Comparison of ENCODE assay signal across 8 mouse cellular contexts in the genomic region with DNA sequence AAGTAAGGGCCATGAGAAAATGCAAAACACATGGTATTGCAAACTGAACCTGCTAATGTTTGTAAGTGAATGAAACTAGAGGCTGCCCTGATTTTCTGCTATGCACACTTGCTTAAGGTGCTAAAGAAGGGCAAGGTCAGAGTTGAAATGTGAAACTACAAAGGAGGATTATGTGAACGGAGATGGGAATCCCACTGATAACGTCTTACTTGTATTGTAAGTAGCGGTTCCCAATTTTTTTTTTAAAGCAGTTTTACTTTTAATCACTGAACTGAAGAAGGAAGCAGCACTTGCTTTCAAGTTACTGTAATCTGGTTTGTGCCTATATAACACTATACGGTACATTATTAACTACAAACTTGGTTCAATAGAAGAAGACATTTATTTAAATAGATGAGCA. TPM values are rescaled to one million over a fixed set of nuclear protein-coding genes. Genes with fewer than 3 reads are reported as not detected.
DNase-seq lines count a peak whose midpoint lies in the region; ATAC-seq and TF ChIP-seq lines count a peak whose summit lies in the region.

No protein-coding gene starts in this region.

- H3K27me3 ChIP-seq in forebrain, embryonic 13.5 days, result no peaks in the 10 kb centered on the region
- H3K27me3 ChIP-seq in limb, embryonic 12.5 days, result 0 out of 2 replicates have a peak, but pooled peaks cover 7% of the 10 kb centered on the region

- H3K27ac ChIP-seq in left cerebral cortex, adult 2 months, result no peak overlapping the region
- no peak overlapping the region for H3K27ac ChIP-seq in forebrain, embryonic 13.5 days
- H3K27ac ChIP-seq in limb, embryonic 12.5 days, result no peak overlapping the region

- no peak for DNase-seq in left cerebral cortex, adult 2 months (ENCODE audit: extremely low spot score in 1 of 2, low spot score in 2 of 2)
- DNase-seq in left cerebral cortex, postnatal 4 days, result no peak
- DNase-seq in naive thymus-derived CD4-positive, alpha-beta T cell, adult 2 months (ENCODE audit: low read depth), result peak; percentile 6
- no peak for DNase-seq in adrenal gland, postnatal 25 days
- no peak for DNase-seq in gastrocnemius, postnatal 10 days

- ATAC-seq in forebrain, embryonic 13.5 days, result no peak
- no peak for ATAC-seq in limb, embryonic 12.5 days (ENCODE audit: insufficient number of reproducible peaks, insufficient read depth, low FRiP score, low TSS enrichment, low read depth)
- ATAC-seq in erythroid progenitor cell, adult 5-6 weeks (replicated peaks; ENCODE audit: low FRiP score, poor library complexity, severe bottlenecking), result no peak

- peak overlapping the region; percentile 97 for H3K4me3 ChIP-seq in left cerebral cortex, adult 2 months
- H3K4me3 ChIP-seq in forebrain, embryonic 13.5 days, result peak overlapping the region; percentile 58
- peak overlapping the region; percentile 69; the same call in 1 of the 2 replicates for H3K4me3 ChIP-seq in limb, embryonic 12.5 days (replicated peaks)

- peak overlapping the region; percentile 100 for H3K4me2 ChIP-seq in forebrain, embryonic 13.5 days
- H3K4me2 ChIP-seq in limb, embryonic 12.5 days, result peak overlapping the region; percentile 99

- intact Hi-C loops in left cerebral cortex, adult 2 months (cut with DNase I), result loop anchor here (5.0 kb wide), 1 partner anchor 57 kb away; no protein-coding TSS in a partner anchor
- intact Hi-C loops in left cerebral cortex, postnatal 4 days (cut with DNase I), result loop anchor here (10.0 kb wide), 1 partner anchor 61 kb away; no protein-coding TSS in a partner anchor

- no peaks in the 10 kb centered on the region for H3K36me3 ChIP-seq in forebrain, embryonic 13.5 days (ENCODE audit: poor library complexity, severe bottlenecking)
- H3K36me3 ChIP-seq in limb, embryonic 12.5 days, result no peaks in the 10 kb centered on the region

- WGBS in forebrain, embryonic 13.5 days, result 71% methylated on average over 4 of the region's 4 CpGs
- WGBS in limb, embryonic 12.5 days, result 58% methylated on average over 4 of the region's 4 CpGs

- no peaks in the 10 kb centered on the region for H3K9me3 ChIP-seq in forebrain, embryonic 13.5 days (replicated peaks)
- H3K9me3 ChIP-seq in limb, embryonic 12.5 days, result no peaks in the 10 kb centered on the region

- peak overlapping the region; percentile 86; the same call in 1 of the 2 replicates for H3K9ac ChIP-seq in forebrain, embryonic 13.5 days
- no peak overlapping the region for H3K9ac ChIP-seq in limb, embryonic 12.5 days (replicated peaks)

- no peak for TF ChIP-seq CTCF in left cerebral cortex, adult 2 months (IDR thresholded peaks at IDR 0.05)

- peaks cover 30% of the 10 kb centered on the region for H3K4me1 ChIP-seq in forebrain, embryonic 13.5 days
- peaks cover 23% of the 10 kb centered on the region for H3K4me1 ChIP-seq in limb, embryonic 12.5 days (replicated peaks)

RNA-seq across cellular contexts. Expression of a gene that starts 2.1 kb away (rescaled TPM):
- total RNA-seq in left cerebral cortex, adult 2 months (2021), result 1 to 10 TPM; 7.1 to 7.7 TPM
- total RNA-seq in left cerebral cortex, postnatal 4 days (2021), result 10 to 100 TPM; 15.0 to 17.7 TPM
- 12.9 and 15.1 TPM in 2 replicates for polyA plus RNA-seq in forebrain, embryonic 13.5 days (2015; fragmentation: Nextera tagmentation; extraction: Ambion mirVana)
- polyA plus RNA-seq in limb, embryonic 12.5 days (2016; fragmentation: Nextera tagmentation; extraction: Ambion mirVana), result 14.4 and 15.9 TPM in 2 replicates
- 29.0 and 29.1 TPM in 2 replicates for total RNA-seq in adrenal gland, postnatal 25 days (2021)
- 2.5 and 3.4 TPM in 2 replicates for total RNA-seq in erythroid progenitor cell, adult 5-6 weeks (2015; ENCODE audit: low replicate concordance)
- 2.1 and 3.6 TPM in 2 replicates for total RNA-seq in erythroid progenitor cell, adult 5-6 weeks (2017; ENCODE audit: low replicate concordance)
- 1 to 10 TPM; 2.6 to 2.9 TPM for total RNA-seq in gastrocnemius, postnatal 10 days (2021)

RNA-seq across cellular contexts. Expression of a gene that starts 2.2 kb away (rescaled TPM):
- total RNA-seq in left cerebral cortex, adult 2 months (2021), result 1 to 10 TPM; 6.6 to 6.9 TPM
- total RNA-seq in left cerebral cortex, postnatal 4 days (2021), result 10 to 100 TPM; 16.7 to 18.4 TPM
- polyA plus RNA-seq in forebrain, embryonic 13.5 days (2015; fragmentation: Nextera tagmentation; extraction: Ambion mirVana), result 33.3 and 34.0 TPM in 2 replicates
- polyA plus RNA-seq in limb, embryonic 12.5 days (2016; fragmentation: Nextera tagmentation; extraction: Ambion mirVana), result 42.3 and 45.0 TPM in 2 replicates
- total RNA-seq in adrenal gland, postnatal 25 days (2021), result 47.4 and 67.0 TPM in 2 replicates
- total RNA-seq in erythroid progenitor cell, adult 5-6 weeks (2015; ENCODE audit: low replicate concordance), result not detected in 2 replicates
- total RNA-seq in erythroid progenitor cell, adult 5-6 weeks (2017; ENCODE audit: low replicate concordance), result 2.4 TPM in 1 of 2 replicates, not detected in the other
- 10 to 100 TPM; 26.8 to 30.4 TPM for total RNA-seq in gastrocnemius, postnatal 10 days (2021)
